ENCODE assay signal across 19 mouse cellular contexts in genomic region chr7:73597968-73598367, GRCm38 (mm10). TPM values are rescaled to one million over a fixed set of nuclear protein-coding genes. Genes with fewer than 3 reads are reported as not detected.
A peak's percentile ranks its signal among the peaks of the same experiment; 100 is the strongest.
DNase-seq lines count a peak whose midpoint lies in the region; ATAC-seq and TF ChIP-seq lines count a peak whose summit lies in the region.
"Had no signal": no experiment of that assay in that cellular context is flagged by ENCODE, and none has a peak within 500 bp of the region (broad histone marks: within the 10 kb centered on the region; RNA-seq: fewer than 3 reads in every experiment).

No protein-coding gene starts in this region.

- TF ChIP-seq POLR2A in heart, adult 2 months (IDR thresholded peaks at IDR 0.05; ENCODE audit: insufficient read depth, low read depth, low read length) = no peak

- H3K79me2 ChIP-seq in heart, adult 2 months (replicated peaks; ENCODE audit: control insufficient read depth, insufficient read depth, low read length) = no peaks in the 10 kb centered on the region

- TF ChIP-seq CTCF in heart, adult 2 months (IDR thresholded peaks at IDR 0.05) = no peak
- no peak for TF ChIP-seq CTCF in midbrain, postnatal 0 days (IDR thresholded peaks at IDR 0.05)

- H3K36me3 ChIP-seq in heart, adult 2 months (ENCODE audit: control insufficient read depth, insufficient read depth, low read length) = peaks cover 15% of the 10 kb centered on the region
- H3K36me3 ChIP-seq in midbrain, embryonic 13.5 days = no peaks in the 10 kb centered on the region
- no peaks in the 10 kb centered on the region for H3K36me3 ChIP-seq in midbrain, postnatal 0 days (ENCODE audit: insufficient read depth, low read length)
- H3K36me3 ChIP-seq in limb, embryonic 13.5 days = no peaks in the 10 kb centered on the region
- H3K36me3 ChIP-seq: forebrain, embryonic 10.5 days had no signal

- H3K27ac ChIP-seq in heart, adult 2 months = peak overlapping the region; percentile 98
- peak overlapping the region; percentile 22; the same call in 1 of the 2 replicates for H3K27ac ChIP-seq in midbrain, embryonic 13.5 days
- H3K27ac ChIP-seq in midbrain, postnatal 0 days (ENCODE audit: low read depth, low read length) = no peak overlapping the region
- peak overlapping the region; percentile 97 for H3K27ac ChIP-seq in limb, embryonic 13.5 days

- H3K9ac ChIP-seq in heart, adult 2 months (ENCODE audit: low read depth, low read length) = no peak overlapping the region
- no peak overlapping the region for H3K9ac ChIP-seq in midbrain, embryonic 13.5 days (replicated peaks)
- H3K9ac ChIP-seq in midbrain, postnatal 0 days (replicated peaks; ENCODE audit: low read length, poor library complexity, severe bottlenecking) = no peak overlapping the region
- no peak overlapping the region for H3K9ac ChIP-seq in limb, embryonic 13.5 days

- H3K4me3 ChIP-seq in heart, adult 2 months = no peak overlapping the region
- no peak overlapping the region for H3K4me3 ChIP-seq in midbrain, embryonic 13.5 days (replicated peaks)
- H3K4me3 ChIP-seq in midbrain, postnatal 0 days (ENCODE audit: low read depth, low read length) = no peak overlapping the region
- no peak overlapping the region for H3K4me3 ChIP-seq in limb, embryonic 13.5 days
- H3K4me3 ChIP-seq: forebrain, embryonic 10.5 days had no signal

- DNase-seq in heart, adult 2 months = no peak
- no peak for DNase-seq in heart, adult 18-20 months
- DNase-seq in midbrain, postnatal 0 days (ENCODE audit: low spot score) = no peak
- no peak for DNase-seq in adrenal gland, postnatal 10 days
- no peak for DNase-seq in urinary bladder, postnatal 10 days (ENCODE audit: low spot score)
- DNase-seq: adrenal gland, postnatal 36 days; cerebellum, adult 9-10 months; gastrocnemius, postnatal 14 days; heart, postnatal 10 days; kidney, adult 11 months; kidney, postnatal 10 days; retina, postnatal 1 day; right cerebral cortex, postnatal 4 days had no signal

- no peak for ATAC-seq in midbrain, embryonic 13.5 days
- ATAC-seq in midbrain, postnatal 0 days (ENCODE audit: low FRiP score) = no peak
- ATAC-seq in activated CD4-positive, CD25-positive, alpha-beta regulatory T cell, adult 4 months = peak; percentile 5
- ATAC-seq in limb, embryonic 13.5 days (ENCODE audit: low FRiP score, low read depth) = no peak
- ATAC-seq: hindbrain, embryonic 16.5 days had no signal

- no peak for TF ChIP-seq EP300 in heart, adult 2 months (IDR thresholded peaks at IDR 0.05; ENCODE audit: insufficient read depth, low read depth, low read length)

- no peaks in the 10 kb centered on the region for H3K27me3 ChIP-seq in heart, adult 2 months (ENCODE audit: control insufficient read depth, insufficient read depth, low read length)
- H3K27me3 ChIP-seq in midbrain, embryonic 13.5 days = no peaks in the 10 kb centered on the region
- no peaks in the 10 kb centered on the region for H3K27me3 ChIP-seq in midbrain, postnatal 0 days (ENCODE audit: insufficient read depth, low read length)
- no peaks in the 10 kb centered on the region for H3K27me3 ChIP-seq in limb, embryonic 13.5 days

- peaks cover 12% of the 10 kb centered on the region for H3K4me1 ChIP-seq in heart, adult 2 months (ENCODE audit: control insufficient read depth, insufficient read depth, low read length)
- H3K4me1 ChIP-seq in midbrain, embryonic 13.5 days (replicated peaks) = peaks cover 46% of the 10 kb centered on the region
- H3K4me1 ChIP-seq in midbrain, postnatal 0 days (ENCODE audit: insufficient read depth, low read length) = peaks cover 13% of the 10 kb centered on the region
- peaks cover 39% of the 10 kb centered on the region for H3K4me1 ChIP-seq in limb, embryonic 13.5 days

- H3K4me2 ChIP-seq in midbrain, embryonic 13.5 days (replicated peaks) = no peak overlapping the region
- no peak overlapping the region for H3K4me2 ChIP-seq in midbrain, postnatal 0 days (ENCODE audit: low read depth, low read length, poor library complexity, severe bottlenecking)
- H3K4me2 ChIP-seq in limb, embryonic 13.5 days (replicated peaks) = peak overlapping the region; percentile 63; the same call in 1 of the 2 replicates
- H3K4me2 ChIP-seq: liver, embryonic 11.5 days had no signal

- 53% methylated on average over 5 of the region's 5 CpGs for WGBS in heart, adult 2 months
- WGBS in midbrain, embryonic 13.5 days = 77% methylated on average over 5 of the region's 5 CpGs
- WGBS in midbrain, postnatal 0 days = 65% methylated on average over 5 of the region's 5 CpGs
- WGBS in limb, embryonic 13.5 days = 57% methylated on average over 5 of the region's 5 CpGs

- no peaks in the 10 kb centered on the region for H3K9me3 ChIP-seq in midbrain, embryonic 13.5 days
- H3K9me3 ChIP-seq in midbrain, postnatal 0 days (ENCODE audit: low read length) = no peaks in the 10 kb centered on the region
- peaks cover 6% of the 10 kb centered on the region; the same call in 1 of the 2 replicates for H3K9me3 ChIP-seq in limb, embryonic 13.5 days
- H3K9me3 ChIP-seq: forebrain, embryonic 10.5 days had no signal

- intact Hi-C loops in heart, adult 2 months (cut with DNase I) = loop anchor here (1.0 kb wide), 1 partner anchor 7 kb away; no protein-coding TSS in a partner anchor

RNA-seq across cellular contexts. Expression of gene Chd2, which starts 56.3 kb away (rescaled TPM):
- 10 to 100 TPM; 38.1 to 43.3 TPM for total RNA-seq in heart, adult 2 months (2021)
- polyA plus RNA-seq in heart, adult 2 months (2012; rRNA removed) = 32.9 and 38.0 TPM in 2 replicates
- 10 to 100 TPM; 28.2 to 38.8 TPM for total RNA-seq in heart, adult 18-20 months (2021)
- polyA plus RNA-seq in midbrain, embryonic 13.5 days (2015; fragmentation: Nextera tagmentation; extraction: Ambion mirVana) = 48.5 and 57.4 TPM in 2 replicates
- 34.0 and 34.4 TPM in 2 replicates for total RNA-seq in midbrain, postnatal 0 days (2014; rRNA removed)
- polyA plus RNA-seq in midbrain, postnatal 0 days (2015; fragmentation: Nextera tagmentation; extraction: Ambion mirVana) = 33.2 and 43.8 TPM in 2 replicates
- polyA plus RNA-seq in activated CD4-positive, CD25-positive, alpha-beta regulatory T cell, adult 4 months (2017; shearing (Covaris generic)) = 100 to 1,000 TPM; 136 to 151 TPM
- 62.5 and 66.3 TPM in 2 replicates for polyA plus RNA-seq in limb, embryonic 13.5 days (2015; fragmentation: Nextera tagmentation; extraction: Ambion mirVana)
- total RNA-seq in adrenal gland, postnatal 10 days (2021) = 10 to 100 TPM; 42.8 to 62.0 TPM
